Mouse (Mus musculus) spleen, adult 2 months (tissue): ENCODE measurements around the gene Tmem116. TPM values are rescaled to one million over a fixed set of nuclear protein-coding genes. Genes with fewer than 3 reads are reported as not detected.
"Not testable (repeated sequence)": the region's sequence is repeated elsewhere in the genome, so short reads cannot be mapped to it uniquely, and the experiment has no call there.

Experiments
- DNase-seq, 2 experiments: peaks; one replicate each; pipeline versions ENCODE4 v3.0.0 to v3.0.0-alpha.2; 2012 to 2021; ENCODE audit warnings: low spot score in 2 of 2, low read depth in 1 of 2
- H3K27ac ChIP-seq: fragments of 200-500 bp; 2 replicates; pipeline ENCODE4 v1.5.1; 2012; ENCODE audit warnings: low read length, inconsistent platforms; ENCODE audit not compliant: insufficient read depth
- H3K27me3 ChIP-seq: fragments of 200-500 bp; 2 replicates; pipeline ENCODE4 v1.6.1; 2012; ENCODE audit warnings: mild to moderate bottlenecking, moderate library complexity, low read length, inconsistent platforms; ENCODE audit not compliant: control insufficient read depth, insufficient read depth
- H3K36me3 ChIP-seq: fragments of 200-500 bp; 2 replicates; pipeline ENCODE4 v1.6.1; 2012; ENCODE audit warnings: mild to moderate bottlenecking, low read length, inconsistent platforms; ENCODE audit not compliant: control insufficient read depth, insufficient read depth
- H3K4me1 ChIP-seq: fragments of 200-500 bp; 2 replicates; pipeline ENCODE4 v1.6.1; 2011; ENCODE audit warnings: inconsistent platforms; ENCODE audit not compliant: control insufficient read depth, insufficient read depth, insufficient read length
- H3K4me3 ChIP-seq: fragments of 200-500 bp; 2 replicates; pipeline ENCODE4 v1.5.1; 2011; ENCODE audit warnings: mild to moderate bottlenecking, inconsistent platforms; ENCODE audit not compliant: insufficient read depth, insufficient read length; ENCODE audit errors: extremely low read depth
- CTCF ChIP-seq: fragments of 200-500 bp; IDR thresholded peaks from 2 replicates; pipeline ENCODE4 v1.5.1; 2011; ENCODE audit warnings: mild to moderate bottlenecking, inconsistent platforms; ENCODE audit not compliant: insufficient read depth, insufficient read length, insufficient replicate concordance; ENCODE audit errors: extremely low read depth
- POLR2A ChIP-seq: fragments of 200-500 bp; IDR thresholded peaks from 2 replicates; pipeline ENCODE4 v1.6.1; 2011; ENCODE audit warnings: low read depth, low read length, inconsistent platforms
- WGBS: fragments of 180-500 bp; shearing (Covaris S2); methylation state at CpG from one replicate; pipeline ENCODE4 v1.1.7; 2018; 5-methylcytosine and 5-hydroxymethylcytosine counted together
- polyA plus RNA-seq: library from polyadenylated mRNA; depleted of rRNA; stranded (reverse); fragments of >200 nt; gene quantifications from 2 replicates; pipeline ENCODE4 v1.2.3, GENCODE M21; 2012

Gene Tmem116
- polyA plus RNA-seq, 1 experiment = 1.3 TPM

- no peak for DNase-seq
- no peaks in the 10 kb centered on the region for H3K27me3 ChIP-seq
- H3K4me1 ChIP-seq = no peaks in the 10 kb centered on the region
- 84% methylated on average over 1 of the region's 1 CpGs for WGBS
- no peaks in the 10 kb centered on the region for H3K36me3 ChIP-seq
- TF ChIP-seq CTCF = no peak
- no peak for TF ChIP-seq POLR2A
- H3K27ac ChIP-seq = no peak overlapping the region
- H3K4me3 ChIP-seq = no peak overlapping the region
Observed at GRCm38 (mm10) chr5:121506846-121507245, 55.2 kb downstream of the Tmem116 start.

DNA sequence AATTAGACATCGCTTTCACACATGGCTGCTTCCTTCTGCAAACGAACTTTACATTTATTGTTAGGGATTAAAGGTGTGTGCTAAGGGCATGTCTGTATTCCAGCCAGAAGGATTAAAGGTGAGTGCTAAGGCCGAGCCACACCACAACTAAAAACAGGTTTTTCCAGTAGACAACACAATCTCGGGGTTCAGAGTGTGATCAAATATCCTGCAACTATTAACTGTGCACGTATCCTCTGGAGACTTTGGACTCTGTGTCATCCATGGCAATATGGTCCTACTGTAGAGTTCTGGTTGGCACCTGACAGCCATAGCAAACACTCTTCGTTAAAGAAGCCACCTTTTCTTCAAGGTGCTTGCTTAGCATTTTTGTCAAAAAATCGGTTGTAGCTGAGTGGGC is 58.3 kb downstream of the Tmem116 start:
- no peak for DNase-seq
- no peaks in the 10 kb centered on the region for H3K36me3 ChIP-seq
- 80% methylated on average over 7 of the region's 7 CpGs for WGBS

DNA sequence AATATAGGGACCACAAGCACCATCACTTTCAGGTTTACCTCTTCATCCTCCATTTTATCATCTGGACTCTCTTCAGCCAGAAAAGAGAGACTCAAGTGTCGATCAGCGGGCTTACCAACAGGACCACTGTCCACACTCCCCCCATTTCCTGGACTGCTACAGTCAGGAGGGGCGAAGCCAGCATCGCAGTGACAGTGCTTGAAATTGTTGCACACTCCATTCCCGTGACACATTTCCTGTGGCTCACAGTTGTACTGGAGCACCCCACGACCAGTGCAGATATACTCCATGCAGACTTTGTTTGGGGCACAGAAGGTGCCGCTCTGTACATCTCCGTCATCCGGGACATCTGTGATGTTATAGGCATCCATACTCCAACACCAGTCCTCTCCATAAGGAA is 67.3 kb downstream of the Tmem116 start:
- H3K4me3 ChIP-seq = no peak overlapping the region
- 86% methylated on average over 9 of the region's 9 CpGs for WGBS
- DNase-seq = no peak
- H3K27ac ChIP-seq = no peak overlapping the region
- no peak for TF ChIP-seq CTCF
- no peak for TF ChIP-seq POLR2A
- H3K36me3 ChIP-seq = peaks cover 12% of the 10 kb centered on the region
- 0 out of 2 replicates have a peak, but pooled peaks cover 2% of the 10 kb centered on the region for H3K4me1 ChIP-seq
- no peaks in the 10 kb centered on the region for H3K27me3 ChIP-seq

More for the DNA sequence above, 58.3 kb downstream of the Tmem116 start:
- Histone ChIP-seq H3K4me1 (no peaks in the 10 kb centered on the region), H3K27ac (no peak overlapping the region), H3K27me3 (no peaks in the 10 kb centered on the region), H3K4me3 (no peak overlapping the region)
- TF ChIP-seq POLR2A (no peak), CTCF (no peak)

- whole genome bisulfite sequencing = 50% methylated on average over 11 of the region's 17 CpGs
- DNase-seq, H3K4me3 ChIP-seq, H3K4me1 ChIP-seq, H3K27me3 ChIP-seq, H3K27ac ChIP-seq: not testable (repeated sequence)
- H3K36me3 ChIP-seq = peaks cover 17% of the 10 kb centered on the region
Observed at GRCm38 (mm10) chr5:121519758-121520157, 68.1 kb downstream of the Tmem116 start.

DNA sequence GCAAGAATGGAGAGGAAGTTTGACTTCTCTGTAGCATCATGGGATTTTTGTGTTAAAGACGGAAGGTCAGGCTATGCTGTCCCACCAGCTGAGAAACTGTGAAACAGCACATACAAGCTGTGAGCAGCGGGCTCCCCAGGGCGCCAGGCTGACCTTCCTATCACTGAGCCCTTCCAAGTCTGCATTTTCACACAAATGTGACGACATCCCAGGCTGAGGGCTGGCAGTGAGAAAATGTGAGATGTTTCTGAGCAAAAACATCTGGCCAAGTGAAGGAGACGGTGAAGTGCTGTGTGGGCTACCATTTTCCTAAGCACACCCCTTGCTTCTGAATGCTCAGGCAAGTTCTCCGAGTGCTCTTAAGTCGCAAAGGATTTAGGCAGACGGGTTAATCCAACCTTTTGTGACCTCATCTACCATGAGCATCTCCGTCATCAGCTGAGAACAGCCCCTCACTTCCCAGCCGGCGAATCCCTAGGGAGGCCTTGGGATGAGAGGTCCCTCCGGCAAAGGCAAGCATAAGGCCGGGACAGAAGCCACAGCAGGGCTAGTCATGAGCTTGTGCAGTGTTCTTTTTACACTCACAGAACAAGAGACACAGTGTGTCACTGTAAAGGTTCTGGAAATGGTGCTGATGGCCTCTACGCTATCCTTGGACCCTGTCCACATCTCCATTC is 74.2 kb downstream of the Tmem116 start:
- Histone ChIP-seq H3K36me3 (peaks cover 57% of the 10 kb centered on the region), H3K4me1 (no peaks in the 10 kb centered on the region), H3K27me3 (no peaks in the 10 kb centered on the region), H3K27ac (no peak overlapping the region), H3K4me3 (no peak overlapping the region)
- no peak for DNase-seq
- TF ChIP-seq CTCF (no peak), POLR2A (no peak)
- WGBS = 94% methylated on average over 14 of the region's 14 CpGs

DNA sequence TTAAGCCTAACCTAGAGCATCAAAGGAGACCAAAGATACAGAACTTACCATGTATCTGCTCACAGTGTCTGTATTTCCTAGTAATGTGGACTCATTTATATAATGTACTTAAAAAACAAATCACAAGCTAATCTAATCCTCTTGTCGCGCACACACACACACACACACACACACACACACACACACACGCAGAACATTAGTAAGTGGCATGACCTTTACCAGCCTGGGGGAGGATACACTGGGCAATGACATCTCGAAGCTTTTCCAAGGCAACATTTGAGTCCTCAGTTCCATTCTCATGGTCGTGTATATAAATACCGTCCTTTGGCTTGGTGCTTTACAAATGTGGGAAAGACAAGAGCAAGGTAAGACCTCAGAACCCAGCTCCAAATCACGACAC is 74.8 kb downstream of the Tmem116 start:
- no peaks in the 10 kb centered on the region for H3K4me1 ChIP-seq
- 94% methylated on average over 7 of the region's 7 CpGs for WGBS
- H3K36me3 ChIP-seq = peaks cover 57% of the 10 kb centered on the region
- no peaks in the 10 kb centered on the region for H3K27me3 ChIP-seq
- H3K4me3 ChIP-seq = no peak overlapping the region
- no peak overlapping the region for H3K27ac ChIP-seq
- no peak for DNase-seq
- TF ChIP-seq POLR2A = no peak
- no peak for TF ChIP-seq CTCF

GRCm38 (mm10) chr5:121526961-121527360 is 75.3 kb downstream of the Tmem116 start:
- Histone ChIP-seq H3K4me3 (no peak overlapping the region), H3K4me1 (no peaks in the 10 kb centered on the region), H3K36me3 (peaks cover 57% of the 10 kb centered on the region), H3K27ac (no peak overlapping the region), H3K27me3 (no peaks in the 10 kb centered on the region)
- TF ChIP-seq CTCF (no peak), POLR2A (no peak)
- 86% methylated on average over 8 of the region's 8 CpGs for WGBS
- DNase-seq = no peak
